Mouse (Mus musculus) MEL (cell line): ENCODE data around the gene Dsn1. TPM values are rescaled to one million over a fixed set of nuclear protein-coding genes. Genes with fewer than 3 reads are reported as not detected.

ENCODE experiments used
- DNase-seq: peaks from one replicate; pipeline ENCODE4 v3.0.0; 2011; ENCODE audit warnings: low read depth, low spot score
- H3K27ac ChIP-seq: 2 replicates; pipeline ENCODE4 v1.5.1; 2012; ENCODE audit warnings: low read depth, mild to moderate bottlenecking, control low read depth, low read length, moderate library complexity; ENCODE audit not compliant: control insufficient read depth
- H3K27me3 ChIP-seq, 2 experiments: fragments of 150-350 bp in 1 of 2; sonication (generic) in 1 of 2; 2 replicates each; pipeline ENCODE4 v1.6.1; 2012; ENCODE audit warnings: low read length in 2 of 2, mild to moderate bottlenecking in 2 of 2, improper control_type of control experiment in 1 of 2, moderate library complexity in 1 of 2; ENCODE audit not compliant: insufficient read depth in 2 of 2, control insufficient read depth in 1 of 2
- H3K36me3 ChIP-seq, 2 experiments: 2 replicates each; pipeline ENCODE4 v1.6.1; 2012 to 2014; ENCODE audit warnings: low read length in 2 of 2, improper control_type of control experiment in 1 of 2, inconsistent platforms in 1 of 2, mild to moderate bottlenecking in 1 of 2; ENCODE audit not compliant: insufficient read depth in 2 of 2, control insufficient read depth in 1 of 2
- H3K4me1 ChIP-seq, 2 experiments: fragments of 150-350 bp in 1 of 2; sonication (generic) in 1 of 2; 2 replicates each; pipeline ENCODE4 v1.6.1; 2012; ENCODE audit warnings: low read length in 2 of 2, improper control_type of control experiment in 1 of 2, mild to moderate bottlenecking in 1 of 2; ENCODE audit not compliant: insufficient read depth in 2 of 2, control insufficient read depth in 1 of 2
- H3K4me3 ChIP-seq, 2 experiments: fragments of 150-350 bp in 1 of 2; sonication (generic) in 1 of 2; 2 replicates each; pipeline ENCODE4 v1.5.1; 2012; ENCODE audit warnings: low read depth in 2 of 2, low read length in 2 of 2, mild to moderate bottlenecking in 2 of 2, moderate library complexity in 2 of 2, control low read depth in 1 of 2, improper control_type of control experiment in 1 of 2; ENCODE audit not compliant: control insufficient read depth in 1 of 2, insufficient read depth in 1 of 2
- H3K79me2 ChIP-seq: 2 replicates; pipeline ENCODE4 v1.6.1; 2012; ENCODE audit warnings: mild to moderate bottlenecking, low read length, moderate library complexity; ENCODE audit not compliant: control insufficient read depth, poor library complexity, insufficient read depth
- H3K9ac ChIP-seq: 2 replicates; pipeline ENCODE4 v1.6.1; 2012; ENCODE audit warnings: low read depth, mild to moderate bottlenecking, control low read depth, low read length, moderate library complexity; ENCODE audit not compliant: control insufficient read depth, poor library complexity, severe bottlenecking
- H3K9me3 ChIP-seq: fragments of 150-350 bp; sonication (generic); replicated peaks from 2 replicates; pipeline ENCODE4 v1.6.1; 2012; ENCODE audit warnings: mild to moderate bottlenecking, low read length, improper control_type of control experiment, moderate library complexity; ENCODE audit not compliant: insufficient read depth
- BHLHE40 ChIP-seq: IDR thresholded peaks from 2 replicates; pipeline ENCODE4 v1.6.1; 2012; ENCODE audit warnings: low read depth, mild to moderate bottlenecking, inconsistent platforms, low read length, improper control_type of control experiment, borderline replicate concordance
- CHD1 ChIP-seq: IDR thresholded peaks from 2 replicates; pipeline ENCODE4 v1.6.1; 2012; ENCODE audit warnings: low read depth, mild to moderate bottlenecking, inconsistent platforms, low read length, improper control_type of control experiment
- CHD2 ChIP-seq: IDR thresholded peaks from 2 replicates; pipeline ENCODE4 v1.6.1; 2011; ENCODE audit warnings: low read length, improper control_type of control experiment
- E2F4 ChIP-seq: IDR thresholded peaks from 2 replicates; pipeline ENCODE4 v1.6.1; 2011; ENCODE audit warnings: low read depth, low read length, improper control_type of control experiment, borderline replicate concordance
- HCFC1 ChIP-seq: IDR thresholded peaks from 2 replicates; pipeline ENCODE4 v1.6.1; 2012; ENCODE audit warnings: low read depth, mild to moderate bottlenecking, inconsistent platforms, low read length, improper control_type of control experiment, moderate library complexity
- JUND ChIP-seq: IDR thresholded peaks from 2 replicates; pipeline ENCODE4 v1.6.1; 2011; ENCODE audit warnings: low read depth, mild to moderate bottlenecking, improper control_type of control experiment, low read length
- KAT2A ChIP-seq: conservative IDR thresholded peaks from 2 replicates; pipeline ENCODE4 v1.6.1; 2012; ENCODE audit warnings: low read depth, low read length, improper control_type of control experiment, inconsistent platforms
- MAZ ChIP-seq: IDR thresholded peaks from 2 replicates; pipeline ENCODE4 v1.6.1; 2012; ENCODE audit warnings: low read depth, mild to moderate bottlenecking, inconsistent platforms, low read length, improper control_type of control experiment
- MEF2A ChIP-seq: IDR thresholded peaks from 2 replicates; pipeline ENCODE4 v1.6.1; 2014; ENCODE audit warnings: low read depth, mild to moderate bottlenecking, inconsistent platforms, low read length, improper control_type of control experiment; ENCODE audit not compliant: poor library complexity, insufficient replicate concordance, severe bottlenecking; ENCODE audit errors: extremely low read depth
- MXI1 ChIP-seq: IDR thresholded peaks from 2 replicates; pipeline ENCODE4 v1.6.1; 2011; ENCODE audit warnings: mild to moderate bottlenecking, low read depth, low read length, improper control_type of control experiment
- MYB ChIP-seq: IDR thresholded peaks from 2 replicates; pipeline ENCODE4 v1.6.1; 2011; ENCODE audit warnings: mild to moderate bottlenecking, low read depth, low read length, improper control_type of control experiment
- MYC ChIP-seq: IDR thresholded peaks from 2 replicates; pipeline ENCODE4 v1.6.1; 2011; ENCODE audit warnings: low read depth, mild to moderate bottlenecking, low read length, improper control_type of control experiment, moderate library complexity
- NELFE ChIP-seq: IDR thresholded peaks from 2 replicates; pipeline ENCODE4 v1.6.1; 2011; ENCODE audit warnings: low read depth, low read length, improper control_type of control experiment
- NRF1 ChIP-seq: IDR thresholded peaks from 2 replicates; pipeline ENCODE4 v1.6.1; 2014; ENCODE audit warnings: low read depth, mild to moderate bottlenecking, inconsistent platforms, low read length, improper control_type of control experiment, moderate library complexity; ENCODE audit not compliant: poor library complexity, insufficient read depth, severe bottlenecking
- POLR2A ChIP-seq, 2 experiments: IDR thresholded peaks; 2 replicates each; pipeline ENCODE4 v1.6.1; 2011 to 2012; ENCODE audit warnings: low read length in 2 of 2, mild to moderate bottlenecking in 2 of 2, control low read depth in 1 of 2, improper control_type of control experiment in 1 of 2, low read depth in 1 of 2, moderate library complexity in 1 of 2; ENCODE audit not compliant: control insufficient read depth in 1 of 2, insufficient read depth in 1 of 2, poor library complexity in 1 of 2
- POLR2AphosphoS5 ChIP-seq: IDR thresholded peaks from 2 replicates; pipeline ENCODE4 v1.6.1; 2012; ENCODE audit warnings: low read depth, borderline replicate concordance, mild to moderate bottlenecking, inconsistent platforms, low read length, moderate library complexity, mixed read lengths
- RCOR1 ChIP-seq: IDR thresholded peaks from 2 replicates; pipeline ENCODE4 v1.6.1; 2012; ENCODE audit warnings: low read depth, mild to moderate bottlenecking, inconsistent platforms, low read length, improper control_type of control experiment
- SIN3A ChIP-seq: IDR thresholded peaks from 2 replicates; pipeline ENCODE4 v1.6.1; 2012; ENCODE audit warnings: low read length, improper control_type of control experiment, inconsistent platforms
- TBP ChIP-seq: IDR thresholded peaks from 2 replicates; pipeline ENCODE4 v1.8.0; 2011; ENCODE audit warnings: low read depth, low read length, improper control_type of control experiment
- TCF12 ChIP-seq: IDR thresholded peaks from 2 replicates; pipeline ENCODE4 v1.6.1; 2014; ENCODE audit warnings: low read depth, mild to moderate bottlenecking, inconsistent platforms, low read length, improper control_type of control experiment, moderate library complexity
- USF1 ChIP-seq: IDR thresholded peaks from 2 replicates; pipeline ENCODE4 v1.6.1; 2014; ENCODE audit warnings: low read depth, mild to moderate bottlenecking, inconsistent platforms, low read length, improper control_type of control experiment, moderate library complexity
- USF2 ChIP-seq, 2 experiments: IDR thresholded peaks; 2 replicates each; pipeline ENCODE4 v1.6.1; 2011 to 2012; ENCODE audit warnings: improper control_type of control experiment in 2 of 2, low read length in 2 of 2, borderline replicate concordance in 1 of 2, inconsistent platforms in 1 of 2, low read depth in 1 of 2, mild to moderate bottlenecking in 1 of 2; ENCODE audit not compliant: insufficient read depth in 1 of 2
- ZKSCAN1 ChIP-seq: IDR thresholded peaks from 2 replicates; pipeline ENCODE4 v1.6.1; 2012; ENCODE audit warnings: low read depth, mild to moderate bottlenecking, inconsistent platforms, low read length, improper control_type of control experiment, moderate library complexity
- polyA plus RNA-seq, 2 experiments: library from polyadenylated mRNA; stranded (reverse) in 1 of 2; unstranded in 1 of 2; fragments of >175 nt in 1 of 2; fragments of >200 nt in 1 of 2; gene quantifications; 2 replicates each; pipeline versions ENCODE4 v1.2.1 to v1.2.4; 2012; ENCODE audit warnings: low replicate concordance in 2 of 2, low read depth in 1 of 2; ENCODE audit not compliant: insufficient read length in 2 of 2, insufficient read depth in 1 of 2, missing spikeins in 1 of 2
- total RNA-seq: library from RNA; depleted of rRNA; stranded (reverse); fragments of 300-350 nt; gene quantifications from 2 replicates; pipeline ENCODE4 v1.2.3, GENCODE M21; 2012

The Dsn1 gene
- total and polyA plus RNA-seq, 3 experiments: 29.3 to 33.2 TPM; not detected in 1

DNA sequence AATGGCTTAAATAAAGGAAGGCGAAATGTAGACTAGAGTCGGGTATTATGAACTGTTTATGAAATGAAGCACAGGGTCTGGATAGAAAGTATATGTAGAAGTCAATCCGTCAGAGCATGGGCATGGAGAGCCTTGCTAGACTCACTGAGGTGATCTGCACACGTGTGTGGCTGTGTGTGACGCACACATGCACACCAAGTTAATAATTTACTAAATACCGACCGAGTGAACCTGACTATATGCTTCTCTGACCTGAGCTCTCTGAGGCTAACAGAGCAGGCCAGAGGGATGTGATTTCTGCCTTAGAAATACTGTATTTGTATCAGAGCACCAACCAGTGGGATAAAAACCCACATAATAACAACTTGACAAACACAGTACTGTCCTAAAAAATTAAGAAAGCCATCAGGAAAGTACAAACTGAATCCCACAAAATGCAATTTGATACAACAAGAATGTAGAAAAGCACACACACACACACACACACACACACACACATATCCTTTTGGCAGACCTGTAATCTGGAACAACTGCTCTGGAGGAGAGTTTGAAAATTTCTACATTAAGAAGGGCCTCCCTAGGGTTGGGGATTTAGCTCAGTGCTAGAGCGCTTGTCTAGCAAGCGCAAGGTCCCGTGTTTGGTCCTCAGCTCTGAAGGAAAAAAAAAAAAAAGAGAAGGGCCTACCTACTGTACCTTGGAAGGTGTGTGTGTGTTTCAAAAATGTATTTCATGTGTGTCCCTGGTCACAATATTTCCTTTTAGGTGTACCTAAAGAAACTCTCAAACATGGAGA lies 55.5 kb downstream of the Dsn1 start:
- no peak for DNase-seq
- H3K9ac ChIP-seq: no peak overlapping the region
- no peaks in the 10 kb centered on the region for H3K79me2 ChIP-seq
- no peak for TF ChIP-seq NRF1
- no peak for TF ChIP-seq RCOR1
- TF ChIP-seq MYB: no peak
- no peak for TF ChIP-seq USF2 (IDR thresholded peaks at IDR 0.05; ENCODE audit: borderline replicate concordance in 1 of 2, insufficient read depth in 1 of 2, low read depth in 1 of 2, low read length in 2 of 2)
- TF ChIP-seq MYC: no peak
- TF ChIP-seq POLR2AphosphoS5: no peak
- TF ChIP-seq TCF12: no peak
- no peak for TF ChIP-seq MAZ
- no peak for TF ChIP-seq JUND
- no peak for TF ChIP-seq MEF2A
- TF ChIP-seq E2F4: no peak
- no peak for TF ChIP-seq TBP
- TF ChIP-seq NELFE: no peak
- TF ChIP-seq MXI1: no peak
- TF ChIP-seq KAT2A: no peak
- no peak for TF ChIP-seq BHLHE40
- TF ChIP-seq CHD1: no peak
- no peak for TF ChIP-seq CHD2
- H3K36me3 ChIP-seq: peaks cover 0 to 2% of the 10 kb centered on the region in 2 experiments; a peak in 3 of 4 replicates
- H3K9me3 ChIP-seq: no peaks in the 10 kb centered on the region
- H3K4me1 ChIP-seq: peaks cover 3 to 4% of the 10 kb centered on the region in 2 experiments; a peak in 3 of 4 replicates
- H3K27me3 ChIP-seq: no peaks in the 10 kb centered on the region
- H3K4me3 ChIP-seq: no peak overlapping the region
- no peak overlapping the region for H3K27ac ChIP-seq

DNA sequence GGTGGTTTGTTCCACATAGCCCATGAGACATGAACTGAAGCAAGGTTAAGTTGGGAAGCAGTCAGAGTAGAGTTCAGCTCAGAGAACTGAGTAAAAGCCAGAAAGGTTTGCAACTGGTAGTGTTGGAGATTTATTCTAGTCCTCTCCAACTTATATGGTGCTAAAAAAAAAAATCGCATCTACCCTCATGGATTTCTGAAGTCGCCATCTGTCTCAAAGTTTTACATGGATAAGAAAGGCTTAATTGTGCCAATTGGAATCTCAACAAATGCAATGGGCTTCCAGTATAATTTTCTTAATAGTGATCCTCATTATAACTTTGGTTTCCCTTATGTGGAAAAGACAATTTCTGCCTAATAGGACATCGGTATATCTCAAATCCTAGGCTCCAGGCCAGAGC lies 56.1 kb downstream of the Dsn1 start:
- H3K4me3 ChIP-seq: no peak overlapping the region
- no peaks in the 10 kb centered on the region for H3K27me3 ChIP-seq
- H3K27ac ChIP-seq: no peak overlapping the region
- TF ChIP-seq MXI1 (no peak), POLR2A (IDR thresholded peaks at IDR 0.05; ENCODE audit: control insufficient read depth in 1 of 2, insufficient read depth in 1 of 2, low read depth in 1 of 2, low read length in 2 of 2, poor library complexity in 1 of 2) (no peak), HCFC1 (no peak), USF1 (no peak), NELFE (no peak), SIN3A (no peak), RCOR1 (no peak), ZKSCAN1 (no peak), CHD1 (no peak), MAZ (no peak)
- H3K36me3 ChIP-seq: peaks cover 0 to 2% of the 10 kb centered on the region in 2 experiments; a peak in 3 of 4 replicates
- DNase-seq: no peak
- no peak overlapping the region for H3K9ac ChIP-seq
- H3K4me1 ChIP-seq: peaks cover 3 to 4% of the 10 kb centered on the region in 2 experiments; a peak in 3 of 4 replicates
- H3K9me3 ChIP-seq: no peaks in the 10 kb centered on the region
- H3K79me2 ChIP-seq: no peaks in the 10 kb centered on the region
